Mouse (Mus musculus) CH12.LX (cell line): ENCODE results near the gene Cyp2c23. TPM values are rescaled to one million over a fixed set of nuclear protein-coding genes. Genes with fewer than 3 reads are reported as not detected.
A peak's percentile ranks its signal among the peaks of the same experiment; 100 is the strongest.

Experiments
- DNase-seq: peaks from one replicate; pipeline ENCODE4 v3.0.0-alpha.2; 2013; ENCODE audit errors: extremely low read depth
- H3K27ac ChIP-seq: 2 replicates; pipeline ENCODE4 v1.5.1; 2012; ENCODE audit warnings: low read depth, mild to moderate bottlenecking, control low read depth, moderate library complexity; ENCODE audit not compliant: insufficient read depth
- H3K27me3 ChIP-seq: replicated peaks from 2 replicates; pipeline ENCODE3; 2012; ENCODE audit warnings: inconsistent platforms
- H3K36me3 ChIP-seq, 2 experiments: replicated peaks in 1 of 2; 2 replicates each; pipeline versions ENCODE3 to v1.6.1; 2012; ENCODE audit warnings: inconsistent platforms in 1 of 2, low read length in 1 of 2, mild to moderate bottlenecking in 1 of 2, mixed read lengths in 1 of 2, moderate library complexity in 1 of 2; ENCODE audit not compliant: control insufficient read depth in 1 of 2, insufficient read depth in 1 of 2
- H3K4me1 ChIP-seq, 2 experiments: 2 replicates each; pipeline ENCODE4 v1.6.1; 2012; ENCODE audit warnings: inconsistent platforms in 1 of 2, moderate library complexity in 1 of 2; ENCODE audit not compliant: insufficient read depth in 2 of 2, control insufficient read depth in 1 of 2
- H3K4me2 ChIP-seq: 2 replicates; pipeline ENCODE4 v1.6.1; 2012; ENCODE audit warnings: low read depth, mild to moderate bottlenecking, control low read depth; ENCODE audit not compliant: poor library complexity, insufficient read depth, severe bottlenecking
- H3K4me3 ChIP-seq, 3 experiments: fragments of 150-350 bp in 1 of 3; sonication (generic) in 1 of 3; replicated peaks in 1 of 3; 2 replicates each; pipeline versions ENCODE3 to v1.5.1; 2011 to 2012; ENCODE audit warnings: low read depth in 2 of 3, low read length in 2 of 3, mild to moderate bottlenecking in 2 of 3, moderate library complexity in 2 of 3, control low read depth in 1 of 3, improper control_type of control experiment in 1 of 3, inconsistent platforms in 1 of 3, mixed read lengths in 1 of 3; ENCODE audit not compliant: poor library complexity in 1 of 3
- H3K79me2 ChIP-seq: replicated peaks from 2 replicates; pipeline ENCODE4 v1.6.1; 2012; ENCODE audit warnings: mild to moderate bottlenecking, moderate library complexity; ENCODE audit not compliant: control insufficient read depth, poor library complexity, insufficient read depth, severe bottlenecking; ENCODE audit errors: extremely low read depth
- H3K9ac ChIP-seq: 2 replicates; pipeline ENCODE4 v1.6.1; 2012; ENCODE audit warnings: low read depth, mild to moderate bottlenecking, control low read depth, moderate library complexity; ENCODE audit not compliant: insufficient read depth
- H3K9me3 ChIP-seq: replicated peaks from 2 replicates; pipeline ENCODE3; 2012; ENCODE audit warnings: low read length, inconsistent platforms, mixed read lengths
- BHLHE40 ChIP-seq: IDR thresholded peaks from 2 replicates; pipeline ENCODE4 v1.6.1; 2011; ENCODE audit warnings: mild to moderate bottlenecking, low read depth, low read length, improper control_type of control experiment
- CTCF ChIP-seq, 2 experiments: IDR thresholded peaks in 1 of 2; conservative IDR thresholded peaks in 1 of 2; 2 replicates each; pipeline ENCODE4 v1.5.1; 2011 to 2012; ENCODE audit warnings: low read depth in 2 of 2, low read length in 2 of 2, improper control_type of control experiment in 1 of 2, inconsistent platforms in 1 of 2, mild to moderate bottlenecking in 1 of 2, moderate library complexity in 1 of 2
- E2F4 ChIP-seq: IDR thresholded peaks from 2 replicates; pipeline ENCODE4 v1.6.1; 2011; ENCODE audit warnings: low read depth, low read length, improper control_type of control experiment; ENCODE audit not compliant: insufficient replicate concordance
- ELF1 ChIP-seq: IDR thresholded peaks from 2 replicates; pipeline ENCODE4 v1.6.1; 2014; ENCODE audit warnings: low read depth, mild to moderate bottlenecking, inconsistent platforms, low read length, improper control_type of control experiment
- EP300 ChIP-seq: IDR thresholded peaks from 2 replicates; pipeline ENCODE4 v1.6.1; 2011; ENCODE audit warnings: low read length, improper control_type of control experiment
- ETS1 ChIP-seq: conservative IDR thresholded peaks from 2 replicates; pipeline ENCODE4 v1.6.1; 2012; ENCODE audit warnings: low read depth, mild to moderate bottlenecking, inconsistent platforms, low read length, improper control_type of control experiment, moderate library complexity
- IRF4 ChIP-seq: IDR thresholded peaks from 2 replicates; pipeline ENCODE4 v1.6.1; 2014; ENCODE audit warnings: low read depth, mild to moderate bottlenecking, inconsistent platforms, low read length, improper control_type of control experiment
- MEF2A ChIP-seq: IDR thresholded peaks from 2 replicates; pipeline ENCODE4 v1.6.1; 2014; ENCODE audit warnings: low read depth, mild to moderate bottlenecking, inconsistent platforms, low read length, improper control_type of control experiment, borderline replicate concordance
- MYC ChIP-seq: IDR thresholded peaks from 2 replicates; pipeline ENCODE4 v1.6.1; 2011; ENCODE audit warnings: low read depth, mild to moderate bottlenecking, improper control_type of control experiment, low read length
- RAD21 ChIP-seq: IDR thresholded peaks from 2 replicates; pipeline ENCODE4 v1.6.1; 2011; ENCODE audit warnings: low read depth, mild to moderate bottlenecking, low read length, improper control_type of control experiment, moderate library complexity
- RCOR1 ChIP-seq: conservative IDR thresholded peaks from 2 replicates; pipeline ENCODE4 v1.6.1; 2012; ENCODE audit warnings: low read depth, mild to moderate bottlenecking, inconsistent platforms, low read length, improper control_type of control experiment
- USF1 ChIP-seq: IDR thresholded peaks from 2 replicates; pipeline ENCODE4 v1.6.1; 2014; ENCODE audit warnings: low read depth, mild to moderate bottlenecking, inconsistent platforms, low read length, improper control_type of control experiment
- ZC3H11A ChIP-seq: IDR thresholded peaks from 2 replicates; pipeline ENCODE4 v1.6.1; 2012; ENCODE audit warnings: low read depth, mild to moderate bottlenecking, inconsistent platforms, low read length, improper control_type of control experiment
- ZMIZ1 ChIP-seq: IDR thresholded peaks from 2 replicates; pipeline ENCODE4 v1.6.1; 2012; ENCODE audit warnings: low read depth, mild to moderate bottlenecking, inconsistent platforms, low read length, improper control_type of control experiment
- dilution Hi-C: fragments of 300-500 bp; cut with MboI; formaldehyde crosslinking; loops from 2 replicates; pipeline ENCODE4 v1.14.3; 2020; ENCODE audit warnings: low sequenced_read_pairs; ENCODE audit not compliant: extremely low pct_unique_long_range_greater_than_20kb, extremely low pct_ligation_motif_present
- in situ Hi-C: fragments of 300-500 bp; cut with MboI; formaldehyde crosslinking; loops from 3 replicates; pipeline ENCODE4 v1.14.3; 2019; ENCODE audit warnings: low sequenced_read_pairs, low pct_ligation_motif_present, low pct_unique_long_range_greater_than_20kb, mixed read lengths
- polyA plus RNA-seq: library from polyadenylated mRNA; unstranded; fragments of >175 nt; gene quantifications from 2 replicates; pipeline ENCODE4 v1.2.1, GENCODE M21; 2012; ENCODE audit warnings: low read depth; ENCODE audit not compliant: insufficient read length
- total RNA-seq, 2 experiments: library from RNA; depleted of rRNA; stranded (reverse); fragments of 300-350 nt in 1 of 2; fragments of >200 nt in 1 of 2; gene quantifications; 2 replicates each; pipeline ENCODE4 v1.2.3; 2012 to 2014

The Cyp2c23 gene
- total and polyA plus RNA-seq, 3 experiments: 0.11 to 0.13 TPM; not detected in 1

DNA sequence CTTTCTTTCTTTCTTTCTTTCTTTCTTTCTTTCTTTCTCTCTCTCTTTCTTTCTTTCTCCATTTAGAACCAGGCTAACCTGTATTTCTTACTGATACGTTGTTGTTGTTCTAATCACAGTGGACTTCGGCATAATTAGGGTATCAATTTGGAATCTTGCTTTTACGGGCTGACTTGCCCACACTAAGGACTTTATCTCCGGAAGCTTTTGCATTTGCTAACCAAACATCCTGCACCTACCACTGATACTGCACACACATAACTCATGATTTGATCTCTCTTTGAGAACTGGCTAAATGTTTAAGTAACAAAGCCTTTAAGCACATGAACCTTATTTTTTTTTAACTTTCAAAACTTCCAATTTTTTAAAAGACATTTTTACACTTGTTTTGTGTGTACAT lies 21.4 kb upstream of the Cyp2c23 start:
- Histone ChIP-seq H3K9me3 (no peaks in the 10 kb centered on the region), H3K4me3 (no peak overlapping the region), H3K36me3 (peaks cover 34 to 45% of the 10 kb centered on the region in 2 experiments), H3K79me2 (no peaks in the 10 kb centered on the region), H3K9ac (no peak overlapping the region), H3K27ac (no peak overlapping the region), H3K4me1 (peaks cover 0 to 58% of the 10 kb centered on the region in 2 experiments; a peak in 2 of 4 replicates), H3K27me3 (no peaks in the 10 kb centered on the region), H3K4me2 (no peak overlapping the region)
- no peak for DNase-seq
- no peak for TF ChIP-seq ELF1
- in situ Hi-C loops: no loop called here
- dilution Hi-C loops: no loop called here

DNA sequence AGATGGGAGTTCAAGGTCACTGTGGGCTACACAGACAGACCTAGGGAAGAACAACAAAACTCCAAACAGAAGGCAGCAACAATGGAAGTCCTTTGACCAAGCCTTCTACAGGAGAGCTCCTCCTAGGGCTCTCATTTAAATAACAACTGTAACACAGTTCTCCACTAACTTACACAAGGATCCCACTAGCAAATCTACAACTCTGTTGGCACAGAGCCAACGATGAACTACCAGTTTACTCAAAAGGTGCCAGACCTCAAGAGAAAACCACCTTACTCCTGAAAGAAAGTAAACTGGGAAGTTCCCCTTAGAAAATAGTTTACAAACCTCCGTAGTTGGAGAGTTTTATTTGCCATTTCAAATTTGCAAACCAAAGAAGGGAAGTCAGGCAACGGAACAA lies 20.3 kb upstream of the Cyp2c23 start:
- no peak overlapping the region for H3K9ac ChIP-seq
- in situ Hi-C loops: no loop called here
- H3K9me3 ChIP-seq: no peaks in the 10 kb centered on the region
- H3K4me3 ChIP-seq: no peak overlapping the region
- H3K79me2 ChIP-seq: no peaks in the 10 kb centered on the region
- peak overlapping the region; percentile 50 for H3K4me2 ChIP-seq
- H3K27me3 ChIP-seq: no peaks in the 10 kb centered on the region
- DNase-seq: peak; percentile 61
- H3K4me1 ChIP-seq: peaks cover 0 to 62% of the 10 kb centered on the region in 2 experiments; a peak in 2 of 4 replicates
- H3K27ac ChIP-seq: no peak overlapping the region
- TF ChIP-seq RAD21 (no peak; the same call in 1 of the 2 replicates), IRF4 (peak; percentile 75), E2F4 (no peak), MYC (no peak), USF1 (no peak), RCOR1 (peak; percentile 27; the same call in 1 of the 2 replicates), EP300 (peak; percentile 61; the same call in 1 of the 2 replicates), ZMIZ1 (no peak), MEF2A (peak; percentile 45; the same call in 1 of the 2 replicates), BHLHE40 (peak; percentile 44)
- peaks cover 40 to 51% of the 10 kb centered on the region in 2 experiments for H3K36me3 ChIP-seq
- dilution Hi-C loops: no loop called here

DNA sequence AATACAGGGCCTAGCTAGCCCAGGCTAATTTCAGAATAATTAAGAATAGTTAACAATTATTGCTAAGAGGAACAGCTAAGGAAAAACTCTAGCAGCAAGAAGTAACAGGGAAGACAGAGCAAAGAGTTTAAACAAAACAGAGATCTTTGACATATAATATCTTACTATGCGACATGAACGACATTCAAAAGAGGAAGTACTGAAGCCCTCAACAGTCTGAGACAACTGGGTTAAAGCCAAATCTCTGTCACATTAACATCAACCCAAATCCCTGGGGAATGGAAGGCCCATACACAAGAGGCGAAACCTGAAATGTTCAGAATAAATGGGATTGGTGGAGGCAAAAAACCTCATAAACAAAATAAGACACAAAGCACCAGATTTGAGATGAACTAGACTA lies 16.8 kb upstream of the Cyp2c23 start:
- no peaks in the 10 kb centered on the region for H3K9me3 ChIP-seq
- dilution Hi-C loops (no loop called here), in situ Hi-C loops (no loop called here)
- no peak overlapping the region for H3K27ac ChIP-seq
- no peak overlapping the region for H3K4me3 ChIP-seq
- peaks cover 29 to 45% of the 10 kb centered on the region in 2 experiments for H3K36me3 ChIP-seq
- H3K9ac ChIP-seq: no peak overlapping the region
- peaks cover 2 to 70% of the 10 kb centered on the region in 2 experiments; a peak in 2 of 4 replicates for H3K4me1 ChIP-seq
- TF ChIP-seq CTCF (conservative IDR thresholded peaks at IDR 0.05 in 1 of 2, IDR thresholded peaks at IDR 0.05 in 1 of 2; ENCODE audit: low read depth in 2 of 2, low read length in 2 of 2) (no peak), ELF1 (no peak), ETS1 (no peak), ZC3H11A (no peak)
- H3K4me2 ChIP-seq: no peak overlapping the region
- H3K27me3 ChIP-seq: no peaks in the 10 kb centered on the region
- no peaks in the 10 kb centered on the region for H3K79me2 ChIP-seq
- peak; percentile 72 for DNase-seq
